Mouse (Mus musculus) B cell, adult 62 days (primary cell): ENCODE measurements around the gene Rprd1b. TPM values are rescaled to one million over a fixed set of nuclear protein-coding genes. Genes with fewer than 3 reads are reported as not detected.

ENCODE experiments used
- total RNA-seq: library from RNA; stranded (reverse); gene quantifications from 4 replicates; pipeline ENCODE4 v1.2.4, GENCODE M21; 2023

Rprd1b gene
- 28.4 to 35.2 TPM (median 31.5 TPM) in 4 replicates for total RNA-seq

DNA sequence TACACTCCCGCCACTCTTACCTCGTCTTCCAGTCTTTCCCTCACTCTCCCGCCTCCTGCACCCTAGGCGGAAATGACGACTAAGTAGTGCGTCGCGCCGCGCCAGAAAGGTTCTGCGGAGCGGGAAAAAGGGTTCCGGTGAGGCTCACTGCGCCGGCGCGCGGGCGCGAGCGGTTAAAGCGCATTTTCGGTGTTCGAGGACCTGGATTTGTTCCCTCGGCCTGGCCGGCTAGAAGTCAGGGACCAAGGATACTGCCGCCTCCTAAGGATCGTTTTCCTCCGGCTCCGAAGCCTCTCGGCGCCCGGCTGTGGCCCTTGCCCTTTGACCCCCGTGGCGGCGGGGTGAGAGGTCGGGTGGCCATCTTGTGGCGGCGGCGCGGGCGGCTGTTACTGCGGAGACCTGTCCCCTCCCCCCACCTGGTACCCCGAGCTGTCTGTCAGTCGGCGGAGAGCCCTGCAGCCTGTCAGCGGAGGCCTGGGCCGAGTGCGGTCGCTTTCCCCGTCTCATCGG, at the start of gene Rprd1b, which contains the start of gene Tti1:
Gene Rprd1b, plus strand, starts transcription at position 144 of the 510 bp plus-strand sequence.
Gene Tti1, minus strand, starts transcription at position 80 of the 510 bp plus-strand sequence.

GRCm38 (mm10) chr2:158146223-158146622, 117.9 kb downstream of the Rprd1b start, which contains the start of gene Tgm2:
Gene Tgm2, minus strand, starts transcription at chr2:158146436.

Other genes with a start within 250 kb of the Rprd1b start
- not detected in 4 replicates for gene Vstm2l, start 113.8 kb upstream of the Rprd1b start, total RNA-seq
- gene Tti1, start 64 bp upstream of the Rprd1b start, total RNA-seq, result 28.4 to 38.3 TPM (median 35.6 TPM) in 4 replicates
- gene Tgm2, start 117.9 kb downstream of the Rprd1b start, total RNA-seq, result 2.0 to 3.6 TPM (median 2.9 TPM) in 4 replicates
- gene D630003M21Rik, start 200.7 kb downstream of the Rprd1b start, total RNA-seq, result not detected in 4 replicates
- gene Bpi, start 229.6 kb downstream of the Rprd1b start, total RNA-seq, result not detected in 4 replicates